Mouse (Mus musculus): ENCODE data around the gene RPS10-NUDT3. TPM values are rescaled to one million over a fixed set of nuclear protein-coding genes. Genes with fewer than 3 reads are reported as not detected.

Gene RPS10-NUDT3
- polyA plus RNA-seq, 1 experiment from 2014 or later: not detected

DNA sequence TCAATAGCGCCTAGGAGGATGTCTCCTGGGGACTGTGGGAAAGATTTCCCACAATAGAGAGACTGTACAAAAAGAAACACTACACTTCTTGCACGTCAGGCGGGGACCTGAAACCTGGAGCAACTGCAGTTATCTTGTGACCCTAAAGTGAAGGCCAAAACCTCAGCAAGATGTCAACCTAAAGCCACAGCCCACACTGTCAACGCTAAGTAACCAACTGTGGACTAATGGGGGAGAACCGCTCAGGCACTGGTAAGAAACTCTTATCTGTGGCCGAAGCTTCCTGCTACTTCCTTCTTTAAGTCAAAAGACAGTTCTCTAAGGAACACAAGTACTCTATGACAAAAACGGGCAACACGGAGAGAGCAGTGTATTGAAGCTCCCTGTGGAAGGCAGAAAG lies 46.8 kb downstream of the RPS10-NUDT3 start:
- ATAC-seq (replicated peaks; ENCODE audit: extremely low read depth, insufficient read depth, low FRiP score): no peak; the same call in 1 of the 2 replicates
- no peak overlapping the region for H3K4me3 ChIP-seq (ENCODE audit: low read length)
- H3K9me3 ChIP-seq (replicated peaks; ENCODE audit: control insufficient read depth, low read length): no peaks in the 10 kb centered on the region
- H3K4me1 ChIP-seq (ENCODE audit: control insufficient read depth, insufficient read depth, low read length): peaks cover 59% of the 10 kb centered on the region
- no peaks in the 10 kb centered on the region for H3K27me3 ChIP-seq (ENCODE audit: control insufficient read depth, insufficient read depth, low read length)
- peak overlapping the region; percentile 95 for H3K27ac ChIP-seq (ENCODE audit: low read length)
- H3K36me3 ChIP-seq (ENCODE audit: control insufficient read depth, insufficient read depth): peaks cover 13% of the 10 kb centered on the region
- H3K9ac ChIP-seq (ENCODE audit: low read length): peak overlapping the region; percentile 65; the same call in 1 of the 2 replicates
- WGBS: 46% methylated on average over 8 of the region's 8 CpGs
- no peak overlapping the region for H3K4me2 ChIP-seq (ENCODE audit: low read depth, low read length)

GRCm38 (mm10) chr17:27587252-27587651 lies 47.8 kb downstream of the RPS10-NUDT3 start:
- Histone ChIP-seq H3K36me3 (ENCODE audit: control insufficient read depth, insufficient read depth) (peaks cover 11% of the 10 kb centered on the region), H3K4me2 (ENCODE audit: low read depth, low read length) (peak overlapping the region; percentile 38), H3K27ac (ENCODE audit: low read length) (peak overlapping the region; percentile 95), H3K27me3 (ENCODE audit: control insufficient read depth, insufficient read depth, low read length) (no peaks in the 10 kb centered on the region), H3K9me3 (replicated peaks; ENCODE audit: control insufficient read depth, low read length) (no peaks in the 10 kb centered on the region), H3K9ac (ENCODE audit: low read length) (peak overlapping the region; percentile 65), H3K4me1 (ENCODE audit: control insufficient read depth, insufficient read depth, low read length) (peaks cover 58% of the 10 kb centered on the region), H3K4me3 (ENCODE audit: low read length) (no peak overlapping the region)
- ATAC-seq (replicated peaks; ENCODE audit: extremely low read depth, insufficient read depth, low FRiP score): peak; percentile 87
- WGBS: 43% methylated on average over 12 of the region's 12 CpGs

GRCm38 (mm10) chr17:27586661-27587060 lies 48.4 kb downstream of the RPS10-NUDT3 start:
- H3K4me1 ChIP-seq (ENCODE audit: control insufficient read depth, insufficient read depth, low read length): peaks cover 53% of the 10 kb centered on the region
- WGBS: 44% methylated on average over 9 of the region's 9 CpGs
- peak overlapping the region; percentile 56 for H3K9ac ChIP-seq (ENCODE audit: low read length)
- H3K9me3 ChIP-seq (replicated peaks; ENCODE audit: control insufficient read depth, low read length): no peaks in the 10 kb centered on the region
- peak overlapping the region; percentile 95 for H3K27ac ChIP-seq (ENCODE audit: low read length)
- ATAC-seq (replicated peaks; ENCODE audit: extremely low read depth, insufficient read depth, low FRiP score): peak; percentile 49
- H3K4me2 ChIP-seq (ENCODE audit: low read depth, low read length): peak overlapping the region; percentile 38
- H3K27me3 ChIP-seq (ENCODE audit: control insufficient read depth, insufficient read depth, low read length): no peaks in the 10 kb centered on the region
- no peak overlapping the region for H3K4me3 ChIP-seq (ENCODE audit: low read length)
- peaks cover 17% of the 10 kb centered on the region for H3K36me3 ChIP-seq (ENCODE audit: control insufficient read depth, insufficient read depth)

GRCm38 (mm10) chr17:27583185-27583894 lies 51.7 kb downstream of the RPS10-NUDT3 start:
- H3K27me3 ChIP-seq (ENCODE audit: control insufficient read depth, insufficient read depth, low read length): no peaks in the 10 kb centered on the region
- peaks cover 28% of the 10 kb centered on the region for H3K36me3 ChIP-seq (ENCODE audit: control insufficient read depth, insufficient read depth)
- no peak overlapping the region for H3K9ac ChIP-seq (ENCODE audit: low read length)
- no peak for ATAC-seq (replicated peaks; ENCODE audit: extremely low read depth, insufficient read depth, low FRiP score)
- H3K4me1 ChIP-seq (ENCODE audit: control insufficient read depth, insufficient read depth, low read length): peaks cover 21% of the 10 kb centered on the region
- no peaks in the 10 kb centered on the region for H3K9me3 ChIP-seq (replicated peaks; ENCODE audit: control insufficient read depth, low read length)
- no peak overlapping the region for H3K4me3 ChIP-seq (ENCODE audit: low read length)
- no peak overlapping the region for H3K4me2 ChIP-seq (ENCODE audit: low read depth, low read length)
- no peak overlapping the region for H3K27ac ChIP-seq (ENCODE audit: low read length)
- WGBS: 80% methylated on average over 13 of the region's 13 CpGs

DNA sequence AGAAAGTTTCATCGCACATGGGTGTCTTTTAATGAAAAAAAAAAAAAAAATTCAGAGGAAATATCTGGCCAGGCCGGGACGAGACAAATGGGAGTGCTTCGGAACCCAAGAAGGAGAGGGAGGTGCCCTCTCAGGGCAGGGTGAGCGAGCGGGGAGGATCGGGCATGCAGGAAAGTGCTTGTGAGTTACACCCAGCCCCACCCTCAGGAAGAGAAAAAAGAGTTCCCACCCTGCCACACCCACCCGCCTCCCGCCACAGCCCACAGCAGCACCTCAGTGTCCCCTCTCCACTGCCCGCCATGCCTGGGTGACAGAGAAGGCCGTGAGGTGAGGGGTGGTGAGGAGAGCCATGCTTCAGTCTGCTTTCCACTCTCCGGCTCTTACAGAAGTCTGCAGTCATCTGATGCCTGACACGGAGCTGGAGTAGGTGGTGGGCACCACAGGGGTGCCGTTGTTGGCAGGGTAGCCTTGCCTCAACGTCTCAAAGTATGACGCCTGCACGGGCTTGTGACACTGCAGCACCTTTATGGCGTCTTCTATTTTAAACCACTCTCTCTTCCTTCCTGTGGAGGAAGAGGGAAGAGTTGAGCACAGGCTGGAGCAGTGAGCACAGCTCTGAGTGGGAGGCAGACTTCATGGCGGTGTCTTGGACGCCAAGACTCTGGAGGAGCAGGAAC lies 54.5 kb downstream of the RPS10-NUDT3 start:
- no peaks in the 10 kb centered on the region for H3K9me3 ChIP-seq (replicated peaks; ENCODE audit: control insufficient read depth, low read length)
- H3K9ac ChIP-seq (ENCODE audit: low read length): no peak overlapping the region
- H3K36me3 ChIP-seq (ENCODE audit: control insufficient read depth, insufficient read depth): peaks cover 26% of the 10 kb centered on the region
- H3K27ac ChIP-seq (ENCODE audit: low read length): no peak overlapping the region
- H3K4me2 ChIP-seq (ENCODE audit: low read depth, low read length): no peak overlapping the region
- no peak overlapping the region for H3K4me3 ChIP-seq (ENCODE audit: low read length)
- H3K27me3 ChIP-seq (ENCODE audit: control insufficient read depth, insufficient read depth, low read length): no peaks in the 10 kb centered on the region
- 0 out of 2 replicates have a peak, but pooled peaks have one; percentile 21 for ATAC-seq (replicated peaks; ENCODE audit: extremely low read depth, insufficient read depth, low FRiP score)
- peaks cover 3% of the 10 kb centered on the region; the same call in 1 of the 2 replicates for H3K4me1 ChIP-seq (ENCODE audit: control insufficient read depth, insufficient read depth, low read length)
- 79% methylated on average over 20 of the region's 20 CpGs for WGBS

GRCm38 (mm10) chr17:27579816-27580215 lies 55.2 kb downstream of the RPS10-NUDT3 start:
- ATAC-seq (replicated peaks; ENCODE audit: extremely low read depth, insufficient read depth, low FRiP score): no peak
- no peaks in the 10 kb centered on the region for H3K27me3 ChIP-seq (ENCODE audit: control insufficient read depth, insufficient read depth, low read length)
- no peak overlapping the region for H3K9ac ChIP-seq (ENCODE audit: low read length)
- WGBS: 73% methylated on average over 8 of the region's 8 CpGs
- peaks cover 8% of the 10 kb centered on the region for H3K4me1 ChIP-seq (ENCODE audit: control insufficient read depth, insufficient read depth, low read length)
- H3K36me3 ChIP-seq (ENCODE audit: control insufficient read depth, insufficient read depth): peaks cover 26% of the 10 kb centered on the region
- H3K9me3 ChIP-seq (replicated peaks; ENCODE audit: control insufficient read depth, low read length): no peaks in the 10 kb centered on the region
- H3K4me3 ChIP-seq (ENCODE audit: low read length): no peak overlapping the region
- H3K27ac ChIP-seq (ENCODE audit: low read length): no peak overlapping the region
- H3K4me2 ChIP-seq (ENCODE audit: low read depth, low read length): no peak overlapping the region

DNA sequence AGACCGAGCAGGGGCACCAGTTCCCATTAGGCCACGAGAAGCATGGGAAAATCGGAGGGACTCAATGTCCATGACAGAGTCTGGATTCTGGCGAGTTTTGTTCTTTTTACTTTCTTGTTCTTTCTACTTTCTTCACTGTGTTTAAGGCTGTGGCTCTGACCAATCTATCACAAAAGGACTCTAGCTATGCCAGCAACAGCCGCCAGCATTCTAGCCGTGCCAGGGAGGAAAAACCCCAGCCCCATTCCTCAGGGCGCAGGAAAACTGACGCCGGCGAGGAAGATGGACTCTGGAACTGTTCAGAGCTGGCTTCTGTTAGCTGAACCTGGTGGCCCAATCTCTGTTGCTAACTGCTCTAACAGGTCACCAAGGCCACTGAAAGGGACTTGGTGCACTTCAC lies 56.5 kb downstream of the RPS10-NUDT3 start:
- Histone ChIP-seq H3K27me3 (ENCODE audit: control insufficient read depth, insufficient read depth, low read length) (no peaks in the 10 kb centered on the region), H3K4me3 (ENCODE audit: low read length) (no peak overlapping the region), H3K36me3 (ENCODE audit: control insufficient read depth, insufficient read depth) (peaks cover 26% of the 10 kb centered on the region), H3K27ac (ENCODE audit: low read length) (no peak overlapping the region), H3K4me1 (ENCODE audit: control insufficient read depth, insufficient read depth, low read length) (peaks cover 10% of the 10 kb centered on the region), H3K4me2 (ENCODE audit: low read depth, low read length) (no peak overlapping the region), H3K9me3 (replicated peaks; ENCODE audit: control insufficient read depth, low read length) (no peaks in the 10 kb centered on the region), H3K9ac (ENCODE audit: low read length) (no peak overlapping the region)
- no peak for ATAC-seq (replicated peaks; ENCODE audit: extremely low read depth, insufficient read depth, low FRiP score)
- 92% methylated on average over 10 of the region's 10 CpGs for WGBS

DNA sequence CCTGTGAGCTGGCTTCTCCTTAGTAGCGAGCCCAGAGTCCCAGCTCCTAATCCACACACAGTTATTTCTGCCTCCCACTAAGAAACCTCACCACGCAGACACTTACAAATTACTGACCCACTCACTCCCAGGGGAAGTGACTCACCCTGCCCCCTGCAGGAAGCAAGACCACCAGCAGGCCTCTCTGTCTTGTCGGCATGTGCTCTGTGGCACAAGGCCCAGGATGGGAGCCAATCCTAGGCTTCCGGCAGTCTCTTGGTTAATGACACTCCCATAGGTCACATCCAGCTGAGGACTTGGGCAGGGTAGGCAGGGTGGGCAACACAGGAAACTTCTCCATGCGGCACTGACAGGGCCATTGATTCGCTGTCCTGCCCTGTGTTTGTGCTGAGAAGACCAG lies 57.6 kb downstream of the RPS10-NUDT3 start:
- H3K9me3 ChIP-seq (replicated peaks; ENCODE audit: control insufficient read depth, low read length): no peaks in the 10 kb centered on the region
- no peak for ATAC-seq (replicated peaks; ENCODE audit: extremely low read depth, insufficient read depth, low FRiP score)
- peaks cover 10% of the 10 kb centered on the region for H3K4me1 ChIP-seq (ENCODE audit: control insufficient read depth, insufficient read depth, low read length)
- H3K9ac ChIP-seq (ENCODE audit: low read length): no peak overlapping the region
- no peak overlapping the region for H3K4me3 ChIP-seq (ENCODE audit: low read length)
- H3K27ac ChIP-seq (ENCODE audit: low read length): no peak overlapping the region
- 63% methylated on average over 6 of the region's 6 CpGs for WGBS
- no peaks in the 10 kb centered on the region for H3K27me3 ChIP-seq (ENCODE audit: control insufficient read depth, insufficient read depth, low read length)
- H3K36me3 ChIP-seq (ENCODE audit: control insufficient read depth, insufficient read depth): peaks cover 23% of the 10 kb centered on the region
- H3K4me2 ChIP-seq (ENCODE audit: low read depth, low read length): no peak overlapping the region

DNA sequence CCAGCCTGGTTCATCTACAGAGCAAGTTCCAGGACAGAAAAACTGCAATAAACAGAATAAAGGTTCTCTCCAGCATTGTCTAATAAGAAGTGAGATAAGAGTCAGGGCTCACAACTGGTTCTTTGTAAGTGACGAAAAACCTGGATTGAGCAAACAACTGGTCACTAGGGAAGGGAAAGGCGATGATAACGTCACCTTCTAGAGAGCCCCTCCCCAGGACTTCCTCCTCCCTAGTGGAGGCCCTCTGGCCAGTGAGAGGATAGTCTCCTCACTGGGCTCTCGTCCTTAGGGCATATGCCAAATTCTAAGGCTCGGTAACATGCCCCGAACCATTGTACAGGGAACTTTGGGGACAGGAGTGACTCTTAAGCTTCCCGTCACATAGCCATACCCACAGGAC lies 59.0 kb downstream of the RPS10-NUDT3 start:
- Histone ChIP-seq H3K36me3 (ENCODE audit: control insufficient read depth, insufficient read depth) (peaks cover 14% of the 10 kb centered on the region), H3K27ac (ENCODE audit: low read length) (no peak overlapping the region), H3K9me3 (replicated peaks; ENCODE audit: control insufficient read depth, low read length) (no peaks in the 10 kb centered on the region), H3K4me1 (ENCODE audit: control insufficient read depth, insufficient read depth, low read length) (peaks cover 15% of the 10 kb centered on the region), H3K4me3 (ENCODE audit: low read length) (no peak overlapping the region), H3K27me3 (ENCODE audit: control insufficient read depth, insufficient read depth, low read length) (no peaks in the 10 kb centered on the region), H3K9ac (ENCODE audit: low read length) (no peak overlapping the region), H3K4me2 (ENCODE audit: low read depth, low read length) (no peak overlapping the region)
- WGBS: 76% methylated on average over 7 of the region's 7 CpGs
- no peak for ATAC-seq (replicated peaks; ENCODE audit: extremely low read depth, insufficient read depth, low FRiP score)
